Mouse (Mus musculus) CD4-positive, CD25-positive, alpha-beta regulatory T cell, adult 9 weeks (primary cell): ENCODE data around the gene Nfasc. TPM values are rescaled to one million over a fixed set of nuclear protein-coding genes. Genes with fewer than 3 reads are reported as not detected.

Experiments used
- polyA plus RNA-seq: library from polyadenylated mRNA; unstranded; fragments of 100-300 nt; shearing (Covaris generic); gene quantifications from one replicate; pipeline ENCODE4 v1.2.1, GENCODE M21; 2017

Nfasc gene
- polyA plus RNA-seq, result not detected

DNA sequence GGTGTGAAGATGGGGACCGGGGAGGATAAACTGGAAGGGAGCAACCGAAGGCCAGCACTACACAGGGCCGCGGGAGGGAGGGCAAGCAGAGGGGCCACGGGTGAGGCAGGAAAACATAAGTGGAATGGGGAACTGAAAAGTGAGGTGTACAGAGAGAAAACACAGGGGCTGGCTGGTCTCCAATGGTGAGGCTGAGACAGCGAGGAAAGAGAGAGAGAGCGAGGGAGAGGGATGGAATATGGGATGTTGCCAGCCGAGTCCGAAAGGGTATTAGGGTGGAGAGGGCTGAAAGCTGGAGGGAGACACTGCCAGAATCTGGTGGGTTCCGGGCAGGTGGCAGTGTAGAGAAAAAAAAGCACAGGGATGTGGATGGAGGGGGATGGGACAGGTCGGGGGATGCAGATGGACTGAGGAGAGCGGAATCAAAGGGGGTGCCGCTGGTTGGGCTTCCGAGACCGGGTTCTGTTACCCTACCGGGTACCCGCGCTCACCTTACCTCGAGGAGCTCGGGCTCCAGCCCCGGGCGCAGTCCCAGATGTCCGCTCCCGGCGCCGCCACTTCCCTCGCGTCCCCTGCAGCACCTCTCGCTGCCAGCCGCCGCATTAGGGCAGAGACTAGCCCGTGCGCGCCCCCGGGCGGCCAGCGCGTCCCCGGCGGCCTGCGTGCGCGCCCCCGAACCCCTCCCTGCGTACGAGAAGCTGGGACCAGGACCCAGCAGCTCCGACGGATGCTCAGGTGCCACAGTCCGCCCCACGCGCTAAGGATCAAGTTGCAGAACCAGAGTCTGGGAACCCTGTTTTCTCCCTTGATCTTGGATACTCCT, at the start of gene Nfasc:
Nfasc (minus strand) TSS at position 623 of the 823 bp plus-strand sequence.

DNA sequence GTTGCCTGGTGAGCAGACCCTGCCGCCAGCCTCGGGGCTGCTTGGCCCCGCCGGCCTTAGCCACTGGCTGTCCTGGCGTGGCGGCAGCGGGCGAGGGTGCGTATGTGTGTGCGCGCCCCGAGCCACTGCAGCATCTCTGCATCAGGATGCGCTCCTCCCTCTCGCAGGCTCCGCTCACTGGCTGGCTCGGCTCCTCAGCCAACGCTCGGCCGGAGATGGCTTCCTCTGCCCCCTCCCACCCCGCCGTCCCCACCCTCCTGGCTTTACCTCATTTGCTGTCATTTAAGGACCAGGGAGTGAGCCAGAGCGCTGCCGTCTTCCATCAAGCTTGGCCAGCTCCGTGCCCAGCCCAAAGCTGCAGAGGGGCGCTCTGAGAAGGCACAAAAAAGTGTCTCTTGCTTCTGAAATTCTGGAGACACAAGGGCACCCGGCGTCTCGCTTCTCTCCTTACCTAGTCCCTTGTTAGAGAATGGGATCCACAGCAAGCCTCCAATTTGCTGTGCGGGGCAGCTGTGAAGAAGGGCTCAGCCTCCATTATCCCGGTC, 198.8 kb downstream of the Nfasc start, which contains the start of gene Cntn2:
Cntn2 (minus strand) TSS at position 495 of the 545 bp plus-strand sequence.

Other genes starting within 250 kb of the Nfasc start
- gene Tmem81, start 235.6 kb downstream of the Nfasc start, polyA plus RNA-seq, result 15.1 TPM
- gene Cntn2, start 198.5 kb downstream of the Nfasc start, polyA plus RNA-seq, result not detected
- gene Lrrn2, start 138.5 kb upstream of the Nfasc start, polyA plus RNA-seq, result 0.07 TPM